Mouse (Mus musculus) stomach, embryonic 16.5 days (tissue): ENCODE results near the gene Slc17a4. TPM values are rescaled to one million over a fixed set of nuclear protein-coding genes. Genes with fewer than 3 reads are reported as not detected.

Source experiments
- ATAC-seq: fragments of 200-750 bp; cut with Nextera tagmentation; 2 replicates; pipeline ENCODE4 v1.8.0; 2017; ENCODE audit warnings: moderate number of reproducible peaks, moderate TSS enrichment; ENCODE audit not compliant: insufficient read depth, low FRiP score
- H3K27ac ChIP-seq: fragments of 300-500 bp; sonication (generic); 2 replicates; pipeline ENCODE4 v1.5.1; 2014; ENCODE audit warnings: low read length
- H3K27me3 ChIP-seq: fragments of 300-500 bp; sonication (generic); 2 replicates; pipeline ENCODE4 v1.6.1; 2014; ENCODE audit warnings: low read length, control low read depth, mixed read lengths; ENCODE audit not compliant: control insufficient read depth, insufficient read depth
- H3K36me3 ChIP-seq: fragments of 300-500 bp; sonication (generic); 2 replicates; pipeline ENCODE4 v1.6.1; 2014; ENCODE audit warnings: low read length; ENCODE audit not compliant: control insufficient read depth, insufficient read depth
- H3K4me1 ChIP-seq: fragments of 300-500 bp; sonication (generic); 2 replicates; pipeline ENCODE4 v1.6.1; 2014; ENCODE audit warnings: low read length, control low read depth, mixed read lengths; ENCODE audit not compliant: control insufficient read depth, insufficient read depth
- H3K4me2 ChIP-seq: fragments of 300-500 bp; sonication (generic); 2 replicates; pipeline ENCODE4 v1.6.1; 2014; ENCODE audit warnings: low read depth, low read length, mixed read lengths
- H3K4me3 ChIP-seq: fragments of 300-500 bp; sonication (generic); replicated peaks from 2 replicates; pipeline ENCODE4 v1.5.1; 2014; ENCODE audit warnings: mild to moderate bottlenecking, low read length
- H3K9ac ChIP-seq: fragments of 300-500 bp; sonication (generic); 2 replicates; pipeline ENCODE4 v1.6.1; 2014; ENCODE audit warnings: low read length
- H3K9me3 ChIP-seq: fragments of 300-500 bp; sonication (generic); replicated peaks from 2 replicates; pipeline ENCODE4 v1.6.1; 2016; ENCODE audit warnings: low read length, control low read depth; ENCODE audit not compliant: control insufficient read depth
- WGBS: fragments of 180-500 bp; shearing (Covaris S2); extraction: QIAGEN DNeasy Blood & Tissue Kit; methylation state at CpG from one replicate; pipeline ENCODE4 v1.1.7; 2014; 5-methylcytosine and 5-hydroxymethylcytosine counted together
- polyA plus RNA-seq: library from polyadenylated mRNA; unstranded; fragments of >200 nt; fragmentation: Nextera tagmentation; extraction: Ambion mirVana; gene quantifications from 2 replicates; pipeline ENCODE4 v1.2.1, GENCODE M21; 2015

The Slc17a4 gene
- 2.7 and 3.1 TPM in 2 replicates for polyA plus RNA-seq

GRCm38 (mm10) chr13:23914376-23915167 is at the start of gene Slc17a4:
TSS of gene Slc17a4 (minus strand) at chr13:23915009.
- Histone ChIP-seq H3K9ac (no peak within 1 kb of the TSS), H3K36me3 (no peaks in the 10 kb centered on the region), H3K4me2 (no peak within 1 kb of the TSS), H3K4me3 (no peak within 1 kb of the TSS), H3K27me3 (no peaks in the 10 kb centered on the region), H3K4me1 (no peaks in the 10 kb centered on the region), H3K9me3 (no peaks in the 10 kb centered on the region), H3K27ac (0 out of 2 replicates have a peak within 1 kb of the TSS, but pooled peaks have one; percentile 14)
- no peak for ATAC-seq
- 41% methylated on average over 9 of the region's 9 CpGs for WGBS

- Histone ChIP-seq H3K9ac (no peak overlapping the region), H3K9me3 (no peaks in the 10 kb centered on the region), H3K27me3 (no peaks in the 10 kb centered on the region), H3K4me3 (no peak overlapping the region), H3K4me2 (no peak overlapping the region), H3K36me3 (no peaks in the 10 kb centered on the region), H3K27ac (no peak overlapping the region), H3K4me1 (no peaks in the 10 kb centered on the region)
- ATAC-seq: no peak
- WGBS: 14% methylated on average over 2 of the region's 2 CpGs
These were observed 45.0 kb upstream of the Slc17a4 start for GRCm38 (mm10) chr13:23959776-23960175.

GRCm38 (mm10) chr13:23950928-23951327 is 36.1 kb upstream of the Slc17a4 start:
- H3K9ac ChIP-seq: no peak overlapping the region
- no peaks in the 10 kb centered on the region for H3K27me3 ChIP-seq
- 67% methylated on average over 3 of the region's 3 CpGs for WGBS
- H3K36me3 ChIP-seq: no peaks in the 10 kb centered on the region
- H3K4me2 ChIP-seq: no peak overlapping the region
- no peak for ATAC-seq
- H3K9me3 ChIP-seq: no peaks in the 10 kb centered on the region
- H3K4me1 ChIP-seq: no peaks in the 10 kb centered on the region
- no peak overlapping the region for H3K27ac ChIP-seq
- H3K4me3 ChIP-seq: no peak overlapping the region

- Histone ChIP-seq H3K36me3 (no peaks in the 10 kb centered on the region), H3K27ac (no peak overlapping the region), H3K4me2 (no peak overlapping the region), H3K9me3 (no peaks in the 10 kb centered on the region), H3K9ac (no peak overlapping the region), H3K27me3 (no peaks in the 10 kb centered on the region), H3K4me3 (no peak overlapping the region), H3K4me1 (no peaks in the 10 kb centered on the region)
- ATAC-seq: no peak
- 61% methylated on average over 14 of the region's 14 CpGs for WGBS
These were observed 34.9 kb upstream of the Slc17a4 start for GRCm38 (mm10) chr13:23949484-23950246.

- Histone ChIP-seq H3K27me3 (no peaks in the 10 kb centered on the region), H3K9me3 (no peaks in the 10 kb centered on the region), H3K4me3 (no peak overlapping the region), H3K27ac (no peak overlapping the region), H3K9ac (no peak overlapping the region), H3K4me1 (no peaks in the 10 kb centered on the region), H3K4me2 (no peak overlapping the region), H3K36me3 (no peaks in the 10 kb centered on the region)
- ATAC-seq: no peak
- 44% methylated on average over 2 of the region's 2 CpGs for WGBS
These were observed 31.4 kb upstream of the Slc17a4 start for GRCm38 (mm10) chr13:23946254-23946653.

GRCm38 (mm10) chr13:23942861-23943260 is 28.1 kb upstream of the Slc17a4 start:
- Histone ChIP-seq H3K36me3 (no peaks in the 10 kb centered on the region), H3K4me2 (no peak overlapping the region), H3K4me3 (no peak overlapping the region), H3K9me3 (no peaks in the 10 kb centered on the region), H3K27me3 (no peaks in the 10 kb centered on the region), H3K9ac (no peak overlapping the region), H3K27ac (no peak overlapping the region), H3K4me1 (no peaks in the 10 kb centered on the region)
- no peak for ATAC-seq
- 55% methylated on average over 2 of the region's 2 CpGs for WGBS

GRCm38 (mm10) chr13:23940291-23940690 is 25.5 kb upstream of the Slc17a4 start:
- Histone ChIP-seq H3K36me3 (no peaks in the 10 kb centered on the region), H3K4me2 (no peak overlapping the region), H3K9ac (no peak overlapping the region), H3K4me3 (no peak overlapping the region), H3K27ac (no peak overlapping the region), H3K27me3 (no peaks in the 10 kb centered on the region), H3K4me1 (no peaks in the 10 kb centered on the region), H3K9me3 (no peaks in the 10 kb centered on the region)
- 56% methylated on average over 6 of the region's 6 CpGs for WGBS
- no peak; the same call in 1 of the 2 replicates for ATAC-seq

- WGBS: 86% methylated on average over 1 of the region's 1 CpGs
- H3K9me3 ChIP-seq: no peaks in the 10 kb centered on the region
- H3K4me2 ChIP-seq: no peak overlapping the region
- H3K27me3 ChIP-seq: no peaks in the 10 kb centered on the region
- no peak for ATAC-seq
- no peaks in the 10 kb centered on the region for H3K36me3 ChIP-seq
- H3K27ac ChIP-seq: no peak overlapping the region
- no peaks in the 10 kb centered on the region for H3K4me1 ChIP-seq
- no peak overlapping the region for H3K9ac ChIP-seq
- no peak overlapping the region for H3K4me3 ChIP-seq
These were observed 23.9 kb upstream of the Slc17a4 start for GRCm38 (mm10) chr13:23938699-23939098.

GRCm38 (mm10) chr13:23934211-23934520 is 19.4 kb upstream of the Slc17a4 start, which contains the start of gene Hist1h2aa:
TSS of gene Hist1h2aa (plus strand) at chr13:23934462.
- Histone ChIP-seq H3K4me3 (no peak within 1 kb of the TSS), H3K9ac (no peak within 1 kb of the TSS), H3K27ac (no peak within 1 kb of the TSS), H3K9me3 (no peaks in the 10 kb centered on the region), H3K4me1 (no peaks in the 10 kb centered on the region), H3K36me3 (no peaks in the 10 kb centered on the region), H3K27me3 (no peaks in the 10 kb centered on the region), H3K4me2 (no peak within 1 kb of the TSS)
- 91% methylated on average over 10 of the region's 10 CpGs for WGBS
- ATAC-seq: no peak
